Mouse (Mus musculus): ENCODE results near the gene Mrpl45. TPM values are rescaled to one million over a fixed set of nuclear protein-coding genes. Genes with fewer than 3 reads are reported as not detected.

Gene Mrpl45
- polyA plus RNA-seq, 1 experiment = 48.5 TPM

- no peak overlapping the region for H3ac ChIP-seq (ENCODE audit: control insufficient read depth, insufficient read length, low read depth)
- no peaks in the 10 kb centered on the region for H3K27me3 ChIP-seq (ENCODE audit: control insufficient read depth, insufficient read depth, insufficient read length)
- H3K4me3 ChIP-seq (ENCODE audit: insufficient read depth, poor library complexity, severe bottlenecking) = no peak overlapping the region
- TF ChIP-seq MYOG (IDR thresholded peaks at IDR 0.05; ENCODE audit: control insufficient read depth, extremely low read depth, insufficient read length) = no peak
- TF ChIP-seq USF1 (IDR thresholded peaks at IDR 0.05; ENCODE audit: low read depth) = no peak
- H3K79me3 ChIP-seq (ENCODE audit: low read depth) = peaks cover 26% of the 10 kb centered on the region
- H3K36me3 ChIP-seq (ENCODE audit: control insufficient read depth, insufficient read depth) = peaks cover 6% of the 10 kb centered on the region
- peaks cover 53% of the 10 kb centered on the region for H3K79me2 ChIP-seq (ENCODE audit: control insufficient read depth, insufficient read depth)
Observed at GRCm38 (mm10) chr11:97372159-97372864, 56.8 kb downstream of the Mrpl45 start.

GRCm38 (mm10) chr11:97373402-97373801 lies 57.9 kb downstream of the Mrpl45 start:
- Histone ChIP-seq H3K36me3 (ENCODE audit: control insufficient read depth, insufficient read depth) (peaks cover 10% of the 10 kb centered on the region), H3K79me3 (ENCODE audit: low read depth) (peaks cover 18% of the 10 kb centered on the region), H3K79me2 (ENCODE audit: control insufficient read depth, insufficient read depth) (peaks cover 42% of the 10 kb centered on the region), H3K27me3 (ENCODE audit: control insufficient read depth, insufficient read depth, insufficient read length) (no peaks in the 10 kb centered on the region), H3ac (ENCODE audit: control insufficient read depth, insufficient read length, low read depth) (no peak overlapping the region), H3K4me3 (ENCODE audit: insufficient read depth, poor library complexity, severe bottlenecking) (no peak overlapping the region)
- TF ChIP-seq MAX (IDR thresholded peaks at IDR 0.05) = no peak
- no peak for TF ChIP-seq MYOD1 (IDR thresholded peaks at IDR 0.05; ENCODE audit: control insufficient read depth, insufficient read length, low read depth)
- no peak for TF ChIP-seq FOSL1 (IDR thresholded peaks at IDR 0.05; ENCODE audit: insufficient read depth, low read length, poor library complexity, severe bottlenecking)
- no peak for TF ChIP-seq USF1 (IDR thresholded peaks at IDR 0.05; ENCODE audit: low read depth)
- TF ChIP-seq CTCF (IDR thresholded peaks at IDR 0.05; ENCODE audit: control insufficient read depth, insufficient read depth, insufficient read length) = no peak
- no peak for TF ChIP-seq CEBPB (IDR thresholded peaks at IDR 0.05; ENCODE audit: low read depth)
- TF ChIP-seq MYOG (IDR thresholded peaks at IDR 0.05; ENCODE audit: control insufficient read depth, extremely low read depth, insufficient read length) = no peak

Other genes with a start within 250 kb of the Mrpl45 start
- gene Tbx21, start 200.4 kb upstream of the Mrpl45 start, polyA plus RNA-seq (2012; fragmentation: generic; extraction: Trizol) = not detected
- 0.46 TPM for gene Tbkbp1, start 164.2 kb upstream of the Mrpl45 start, polyA plus RNA-seq (2012; fragmentation: generic; extraction: Trizol)
- gene Kpnb1, start 127.8 kb upstream of the Mrpl45 start, polyA plus RNA-seq (2012; fragmentation: generic; extraction: Trizol) = 180 TPM
- 37.8 TPM for gene Npepps, start 35.1 kb upstream of the Mrpl45 start, polyA plus RNA-seq (2012; fragmentation: generic; extraction: Trizol)
- 0.05 TPM for gene Gpr179, start 36.4 kb downstream of the Mrpl45 start, polyA plus RNA-seq (2012; fragmentation: generic; extraction: Trizol)
- 8.1 TPM for gene Socs7, start 46.8 kb downstream of the Mrpl45 start, polyA plus RNA-seq (2012; fragmentation: generic; extraction: Trizol)
- gene Arhgap23, start 99.8 kb downstream of the Mrpl45 start, polyA plus RNA-seq (2012; fragmentation: generic; extraction: Trizol) = 23.9 TPM
- gene 4933428G20Rik, start 184.6 kb downstream of the Mrpl45 start, polyA plus RNA-seq (2012; fragmentation: generic; extraction: Trizol) = 0.34 TPM

All from C2C12 (cell line).